Mouse (Mus musculus) heart, adult 18-20 months (tissue): ENCODE measurements at regions not wholly inside any gene's neighbourhood (a gene's known extent, or its start where the extent isn't known, plus 50 kb on each side); places are given as distances from the start of the nearest gene placed in this dataset.

Experiments
- DNase-seq, 2 experiments: peaks; one replicate each; pipeline ENCODE4 v3.0.0; 2021 to 2022; ENCODE audit warnings: mixed read lengths in 1 of 2

- peak; percentile 11 to 45 for DNase-seq
Observed at GRCm38 (mm10) chr1:97366541-97366940, 238.4 kb upstream of the Slco6c1 start.

DNA sequence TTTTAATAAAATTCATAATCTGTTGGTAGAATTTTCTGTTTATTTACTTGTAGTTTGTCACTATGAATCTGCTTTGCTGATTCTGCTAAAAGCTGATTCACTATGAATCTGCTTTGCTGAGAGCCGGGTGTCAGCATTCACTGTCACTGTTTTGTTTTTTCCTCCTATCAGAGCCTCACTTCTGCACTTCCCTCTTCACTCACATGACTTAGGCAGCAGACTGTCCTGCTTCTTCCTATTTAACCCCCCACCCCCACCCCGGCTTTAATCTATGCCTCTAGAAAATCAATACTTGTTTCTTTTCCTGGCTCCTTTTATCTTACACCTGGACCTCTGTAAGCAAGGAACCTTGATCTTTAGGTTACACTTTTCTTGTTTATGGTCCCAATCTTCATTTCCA lies 191.5 kb upstream of the Slco6c1 start:
- DNase-seq: peak in 1 of 2 experiments; percentile 4
